Mouse (Mus musculus) hindbrain, embryonic 13.5 days (tissue): ENCODE results near the gene Mrps7. TPM values are rescaled to one million over a fixed set of nuclear protein-coding genes. Genes with fewer than 3 reads are reported as not detected.

Experiments used
- ATAC-seq: fragments of 200-750 bp; cut with Nextera tagmentation; 2 replicates; pipeline ENCODE4 v1.8.0; 2017; ENCODE audit warnings: moderate TSS enrichment; ENCODE audit not compliant: low FRiP score
- H3K27ac ChIP-seq: fragments of 300-500 bp; sonication (generic); 2 replicates; pipeline ENCODE4 v1.5.1; 2015; ENCODE audit warnings: inconsistent platforms, mild to moderate bottlenecking, moderate library complexity
- H3K27me3 ChIP-seq: fragments of 300-500 bp; sonication (generic); 2 replicates; pipeline ENCODE4 v1.6.1; 2015; ENCODE audit warnings: mild to moderate bottlenecking, inconsistent platforms
- H3K36me3 ChIP-seq: fragments of 300-500 bp; sonication (generic); 2 replicates; pipeline ENCODE4 v1.6.1; 2015; ENCODE audit warnings: mild to moderate bottlenecking, inconsistent platforms
- H3K4me1 ChIP-seq: fragments of 300-500 bp; sonication (generic); replicated peaks from 2 replicates; pipeline ENCODE4 v1.6.1; 2015; ENCODE audit warnings: inconsistent platforms
- H3K4me2 ChIP-seq: fragments of 300-500 bp; sonication (generic); 2 replicates; pipeline ENCODE4 v1.6.1; 2015; ENCODE audit warnings: inconsistent platforms, mild to moderate bottlenecking, moderate library complexity
- H3K4me3 ChIP-seq: fragments of 300-500 bp; sonication (generic); 2 replicates; pipeline ENCODE4 v1.5.1; 2015; ENCODE audit warnings: mild to moderate bottlenecking, inconsistent platforms
- H3K9ac ChIP-seq: fragments of 300-500 bp; sonication (generic); 2 replicates; pipeline ENCODE4 v1.6.1; 2015; ENCODE audit warnings: mild to moderate bottlenecking, inconsistent platforms
- H3K9me3 ChIP-seq: fragments of 300-500 bp; sonication (generic); 2 replicates; pipeline ENCODE4 v1.6.1; 2016; ENCODE audit warnings: inconsistent platforms
- WGBS: fragments of 180-500 bp; shearing (Covaris S2); methylation state at CpG from one replicate; pipeline ENCODE4 v1.1.7; 2015; 5-methylcytosine and 5-hydroxymethylcytosine counted together
- polyA plus RNA-seq: library from polyadenylated mRNA; unstranded; fragments of >200 nt; fragmentation: Nextera tagmentation; extraction: Ambion mirVana; gene quantifications from 2 replicates; pipeline ENCODE4 v1.2.1, GENCODE M21; 2015

Mrps7 gene
- polyA plus RNA-seq, 1 experiment from 2014 or later: 81.3 TPM

GRCm38 (mm10) chr11:115649706-115650105 lies 46.0 kb downstream of the Mrps7 start:
- no peaks in the 10 kb centered on the region for H3K27me3 ChIP-seq
- no peaks in the 10 kb centered on the region for H3K9me3 ChIP-seq
- H3K4me3 ChIP-seq: no peak overlapping the region
- no peak overlapping the region for H3K4me2 ChIP-seq
- H3K27ac ChIP-seq: peak overlapping the region; percentile 72
- WGBS: 63% methylated on average over 10 of the region's 10 CpGs
- no peak for ATAC-seq
- H3K4me1 ChIP-seq: peaks cover 11% of the 10 kb centered on the region
- H3K9ac ChIP-seq: 0 out of 2 replicates have a peak overlapping the region, but pooled peaks have one; percentile 24
- H3K36me3 ChIP-seq: peaks cover 71% of the 10 kb centered on the region

- Histone ChIP-seq H3K36me3 (peaks cover 59% of the 10 kb centered on the region), H3K9ac (no peak overlapping the region), H3K4me1 (peaks cover 11% of the 10 kb centered on the region), H3K4me3 (no peak overlapping the region), H3K4me2 (no peak overlapping the region), H3K27me3 (no peaks in the 10 kb centered on the region), H3K9me3 (no peaks in the 10 kb centered on the region), H3K27ac (no peak overlapping the region)
- no peak for ATAC-seq
- 91% methylated on average over 3 of the region's 3 CpGs for WGBS
Measured at GRCm38 (mm10) chr11:115651680-115652079, 48.0 kb downstream of the Mrps7 start.

- no peak overlapping the region for H3K9ac ChIP-seq
- H3K4me3 ChIP-seq: no peak overlapping the region
- no peak overlapping the region for H3K4me2 ChIP-seq
- peaks cover 47% of the 10 kb centered on the region for H3K36me3 ChIP-seq
- H3K27me3 ChIP-seq: no peaks in the 10 kb centered on the region
- ATAC-seq: no peak
- no peak overlapping the region for H3K27ac ChIP-seq
- peaks cover 11% of the 10 kb centered on the region for H3K4me1 ChIP-seq
- 86% methylated on average over 3 of the region's 3 CpGs for WGBS
- no peaks in the 10 kb centered on the region for H3K9me3 ChIP-seq
Measured at GRCm38 (mm10) chr11:115653194-115653593, 49.5 kb downstream of the Mrps7 start.

- Histone ChIP-seq H3K4me1 (peaks cover 11% of the 10 kb centered on the region), H3K27ac (no peak overlapping the region), H3K36me3 (peaks cover 39% of the 10 kb centered on the region), H3K9ac (no peak overlapping the region), H3K4me2 (no peak overlapping the region), H3K4me3 (no peak overlapping the region), H3K9me3 (no peaks in the 10 kb centered on the region), H3K27me3 (no peaks in the 10 kb centered on the region)
- 77% methylated on average over 2 of the region's 2 CpGs for WGBS
- ATAC-seq: no peak
Measured at GRCm38 (mm10) chr11:115654128-115654527, 50.4 kb downstream of the Mrps7 start.

Other genes with a start within 250 kb of the Mrps7 start
- gene Hid1, start 236.2 kb upstream of the Mrps7 start, polyA plus RNA-seq: 41.8 and 42.9 TPM in 2 replicates
- gene Cdr2l, start 222.0 kb upstream of the Mrps7 start, polyA plus RNA-seq: 22.4 and 23.2 TPM in 2 replicates
- 196 and 205 TPM in 2 replicates for gene Mrpl58, start 200.2 kb upstream of the Mrps7 start, polyA plus RNA-seq
- 945 and 956 TPM in 2 replicates for gene Atp5h, start 184.0 kb upstream of the Mrps7 start, polyA plus RNA-seq
- gene Kctd2, start 183.8 kb upstream of the Mrps7 start, polyA plus RNA-seq: 17.7 and 22.2 TPM in 2 replicates
- gene Trim80, start 163.4 kb upstream of the Mrps7 start, polyA plus RNA-seq: not detected in 2 replicates
- gene Slc16a5, start 141.5 kb upstream of the Mrps7 start, polyA plus RNA-seq: 0.19 TPM in 1 of 2 replicates, not detected in the other
- 16.9 and 18.0 TPM in 2 replicates for gene Armc7, start 128.3 kb upstream of the Mrps7 start, polyA plus RNA-seq
- 104 and 105 TPM in 2 replicates for gene Nt5c, start 112.1 kb upstream of the Mrps7 start, polyA plus RNA-seq
- gene Jpt1, start 89.5 kb upstream of the Mrps7 start, polyA plus RNA-seq: 1,452 and 1,454 TPM in 2 replicates
- gene Sumo2, start 67.6 kb upstream of the Mrps7 start, polyA plus RNA-seq: 1,174 and 1,182 TPM in 2 replicates
- 109 and 110 TPM in 2 replicates for gene Nup85, start 39.5 kb upstream of the Mrps7 start, polyA plus RNA-seq
- 33.6 and 35.6 TPM in 2 replicates for gene Gga3, start 126 bp downstream of the Mrps7 start, polyA plus RNA-seq
- 11.3 and 11.5 TPM in 2 replicates for gene Mif4gd, start 9.0 kb downstream of the Mrps7 start, polyA plus RNA-seq
- gene Slc25a19, start 24.4 kb downstream of the Mrps7 start, polyA plus RNA-seq: 35.6 and 41.1 TPM in 2 replicates
- gene Grb2, start 104.7 kb downstream of the Mrps7 start, polyA plus RNA-seq: 184 and 196 TPM in 2 replicates
- 30.9 TPM in 2 replicates for gene Tmem94, start 161.5 kb downstream of the Mrps7 start, polyA plus RNA-seq
- gene Caskin2, start 209.7 kb downstream of the Mrps7 start, polyA plus RNA-seq: 11.6 and 11.8 TPM in 2 replicates
- 24.5 and 25.4 TPM in 2 replicates for gene Tsen54, start 210.8 kb downstream of the Mrps7 start, polyA plus RNA-seq
- gene Llgl2, start 220.1 kb downstream of the Mrps7 start, polyA plus RNA-seq: 1.00 and 2.2 TPM in 2 replicates